Mouse (Mus musculus): ENCODE data around the gene Ankrd39. TPM values are rescaled to one million over a fixed set of nuclear protein-coding genes. Genes with fewer than 3 reads are reported as not detected.

Gene Ankrd39
- polyA plus RNA-seq, 1 experiment from 2014 or later, result 22.3 TPM

GRCm38 (mm10) chr1:36567818-36568603, 20.8 kb upstream of the Ankrd39 start:
- Histone ChIP-seq H3K9me3 (ENCODE audit: control insufficient read depth, low read length) (no peaks in the 10 kb centered on the region), H3K4me2 (ENCODE audit: low read length) (no peak overlapping the region), H3K4me1 (ENCODE audit: control insufficient read depth, insufficient read depth, low read length) (no peaks in the 10 kb centered on the region), H3K27me3 (ENCODE audit: control insufficient read depth, insufficient read depth, low read length) (no peaks in the 10 kb centered on the region), H3K36me3 (ENCODE audit: control insufficient read depth, insufficient read depth, low read length) (no peaks in the 10 kb centered on the region), H3K9ac (replicated peaks; ENCODE audit: low read length) (no peak overlapping the region), H3K27ac (replicated peaks; ENCODE audit: low read depth, low read length) (no peak overlapping the region), H3K4me3 (replicated peaks; ENCODE audit: low read depth, low read length) (no peak overlapping the region)
- 42% methylated on average over 21 of the region's 21 CpGs for WGBS
- DNase-seq (no peak), ATAC-seq (ENCODE audit: low FRiP score, low TSS enrichment) (no peak)

DNA sequence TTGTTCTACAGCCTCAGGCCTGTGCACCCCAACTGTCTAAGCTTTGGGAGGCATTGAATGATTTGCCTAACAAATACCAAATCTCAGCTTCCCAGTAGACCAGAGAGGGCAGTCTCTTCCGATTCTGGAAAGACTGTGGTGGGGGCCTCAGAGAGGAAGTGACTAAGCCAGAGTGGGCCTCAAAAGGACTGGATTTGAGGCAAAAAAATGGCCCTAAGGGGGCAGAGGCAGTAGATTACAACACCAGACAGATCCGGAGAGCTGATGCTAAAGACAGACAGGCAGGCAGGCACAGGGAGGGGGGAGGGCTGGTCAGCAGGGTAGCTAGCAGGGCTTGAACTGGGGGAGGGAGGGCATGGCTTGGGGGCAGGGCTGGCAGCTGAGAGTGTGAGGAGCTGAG, 19.2 kb upstream of the Ankrd39 start:
- Histone ChIP-seq H3K9me3 (ENCODE audit: control insufficient read depth, low read length) (no peaks in the 10 kb centered on the region), H3K4me1 (ENCODE audit: control insufficient read depth, insufficient read depth, low read length) (no peaks in the 10 kb centered on the region), H3K27ac (replicated peaks; ENCODE audit: low read depth, low read length) (no peak overlapping the region), H3K9ac (replicated peaks; ENCODE audit: low read length) (no peak overlapping the region), H3K4me3 (replicated peaks; ENCODE audit: low read depth, low read length) (no peak overlapping the region), H3K36me3 (ENCODE audit: control insufficient read depth, insufficient read depth, low read length) (no peaks in the 10 kb centered on the region), H3K4me2 (ENCODE audit: low read length) (no peak overlapping the region), H3K27me3 (ENCODE audit: control insufficient read depth, insufficient read depth, low read length) (no peaks in the 10 kb centered on the region)
- 4% methylated on average over 2 of the region's 2 CpGs for WGBS
- ATAC-seq (ENCODE audit: low FRiP score, low TSS enrichment) (no peak), DNase-seq (no peak)

DNA sequence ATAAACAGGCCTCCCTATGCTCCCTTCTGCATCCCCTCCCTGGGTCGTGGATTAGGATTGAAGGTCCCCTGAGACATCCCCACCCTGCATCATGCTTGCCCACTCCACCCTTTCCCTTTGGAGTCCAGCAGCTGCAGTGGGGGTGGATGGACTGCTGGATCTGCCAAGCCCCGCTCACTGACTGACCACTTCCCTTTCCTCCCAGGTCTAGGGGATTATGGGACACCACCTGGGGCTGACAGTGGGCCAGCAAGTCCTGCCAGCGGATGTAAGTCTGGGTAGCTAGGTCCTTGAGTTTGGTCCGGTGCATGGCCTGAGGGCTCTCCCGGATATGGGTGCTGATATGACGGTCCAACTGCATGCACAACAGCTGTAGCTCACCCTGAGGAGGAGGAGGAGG, 16.9 kb upstream of the Ankrd39 start:
- H3K27ac ChIP-seq (replicated peaks; ENCODE audit: low read depth, low read length), result no peak overlapping the region
- no peak overlapping the region for H3K4me2 ChIP-seq (ENCODE audit: low read length)
- H3K4me1 ChIP-seq (ENCODE audit: control insufficient read depth, insufficient read depth, low read length), result peaks cover 3% of the 10 kb centered on the region; the same call in 1 of the 2 replicates
- 83% methylated on average over 6 of the region's 6 CpGs for WGBS
- no peaks in the 10 kb centered on the region for H3K36me3 ChIP-seq (ENCODE audit: control insufficient read depth, insufficient read depth, low read length)
- no peak for ATAC-seq (ENCODE audit: low FRiP score, low TSS enrichment)
- no peak overlapping the region for H3K9ac ChIP-seq (replicated peaks; ENCODE audit: low read length)
- DNase-seq, result no peak
- H3K9me3 ChIP-seq (ENCODE audit: control insufficient read depth, low read length), result no peaks in the 10 kb centered on the region
- no peak overlapping the region for H3K4me3 ChIP-seq (replicated peaks; ENCODE audit: low read depth, low read length)
- H3K27me3 ChIP-seq (ENCODE audit: control insufficient read depth, insufficient read depth, low read length), result no peaks in the 10 kb centered on the region

- DNase-seq (no peak), ATAC-seq (ENCODE audit: low FRiP score, low TSS enrichment) (no peak)
- Histone ChIP-seq H3K36me3 (ENCODE audit: control insufficient read depth, insufficient read depth, low read length) (no peaks in the 10 kb centered on the region), H3K4me2 (ENCODE audit: low read length) (no peak overlapping the region), H3K4me1 (ENCODE audit: control insufficient read depth, insufficient read depth, low read length) (peaks cover 7% of the 10 kb centered on the region), H3K9ac (replicated peaks; ENCODE audit: low read length) (no peak overlapping the region), H3K4me3 (replicated peaks; ENCODE audit: low read depth, low read length) (no peak overlapping the region), H3K27me3 (ENCODE audit: control insufficient read depth, insufficient read depth, low read length) (no peaks in the 10 kb centered on the region), H3K27ac (replicated peaks; ENCODE audit: low read depth, low read length) (no peak overlapping the region), H3K9me3 (ENCODE audit: control insufficient read depth, low read length) (no peaks in the 10 kb centered on the region)
- WGBS, result 74% methylated on average over 4 of the region's 4 CpGs
These were observed 16.4 kb upstream of the Ankrd39 start for GRCm38 (mm10) chr1:36563632-36564031.

DNA sequence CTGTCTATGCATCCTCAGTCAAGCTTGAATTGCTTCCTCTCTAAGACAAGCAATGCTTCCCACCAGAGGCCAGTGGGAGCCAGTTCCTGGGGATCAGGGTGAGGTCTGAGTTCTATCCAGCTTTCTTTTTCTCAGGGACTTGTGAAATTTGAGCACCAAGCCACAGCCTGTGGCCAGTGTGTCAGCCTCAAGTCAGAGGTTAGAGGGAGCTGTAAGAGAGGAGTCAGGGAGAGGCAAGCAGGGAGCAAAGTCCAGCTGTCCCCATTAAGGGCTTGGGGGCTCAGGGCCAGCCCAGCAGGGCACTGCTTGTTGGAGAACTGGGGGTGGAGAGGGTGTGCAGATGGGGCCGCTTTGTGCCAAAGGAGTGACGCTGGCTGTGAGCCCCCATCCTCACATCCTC, 16.0 kb upstream of the Ankrd39 start:
- Histone ChIP-seq H3K36me3 (ENCODE audit: control insufficient read depth, insufficient read depth, low read length) (no peaks in the 10 kb centered on the region), H3K27ac (replicated peaks; ENCODE audit: low read depth, low read length) (no peak overlapping the region), H3K9ac (replicated peaks; ENCODE audit: low read length) (no peak overlapping the region), H3K27me3 (ENCODE audit: control insufficient read depth, insufficient read depth, low read length) (no peaks in the 10 kb centered on the region), H3K4me1 (ENCODE audit: control insufficient read depth, insufficient read depth, low read length) (peaks cover 10% of the 10 kb centered on the region), H3K4me3 (replicated peaks; ENCODE audit: low read depth, low read length) (no peak overlapping the region), H3K9me3 (ENCODE audit: control insufficient read depth, low read length) (no peaks in the 10 kb centered on the region), H3K4me2 (ENCODE audit: low read length) (no peak overlapping the region)
- DNase-seq, result no peak
- WGBS, result 62% methylated on average over 2 of the region's 2 CpGs
- ATAC-seq (ENCODE audit: low FRiP score, low TSS enrichment), result no peak

GRCm38 (mm10) chr1:36562388-36562787, 15.1 kb upstream of the Ankrd39 start:
- ATAC-seq (ENCODE audit: low FRiP score, low TSS enrichment), result no peak
- 79% methylated on average over 4 of the region's 4 CpGs for WGBS

GRCm38 (mm10) chr1:36560903-36561302, 13.7 kb upstream of the Ankrd39 start:
- peaks cover 10% of the 10 kb centered on the region for H3K4me1 ChIP-seq (ENCODE audit: control insufficient read depth, insufficient read depth, low read length)
- no peaks in the 10 kb centered on the region for H3K9me3 ChIP-seq (ENCODE audit: control insufficient read depth, low read length)
- DNase-seq (no peak), ATAC-seq (ENCODE audit: low FRiP score, low TSS enrichment) (no peak)
- no peak overlapping the region for H3K4me3 ChIP-seq (replicated peaks; ENCODE audit: low read depth, low read length)
- H3K27me3 ChIP-seq (ENCODE audit: control insufficient read depth, insufficient read depth, low read length), result no peaks in the 10 kb centered on the region
- no peak overlapping the region for H3K9ac ChIP-seq (replicated peaks; ENCODE audit: low read length)
- H3K36me3 ChIP-seq (ENCODE audit: control insufficient read depth, insufficient read depth, low read length), result no peaks in the 10 kb centered on the region
- no peak overlapping the region for H3K4me2 ChIP-seq (ENCODE audit: low read length)
- H3K27ac ChIP-seq (replicated peaks; ENCODE audit: low read depth, low read length), result no peak overlapping the region
- 65% methylated on average over 6 of the region's 6 CpGs for WGBS

More at GRCm38 (mm10) chr1:36562388-36562787, 15.1 kb upstream of the Ankrd39 start:
- H3K4me1 ChIP-seq (ENCODE audit: control insufficient read depth, insufficient read depth, low read length), result peaks cover 10% of the 10 kb centered on the region
- H3K27me3 ChIP-seq (ENCODE audit: control insufficient read depth, insufficient read depth, low read length), result no peaks in the 10 kb centered on the region
- H3K27ac ChIP-seq (replicated peaks; ENCODE audit: low read depth, low read length), result no peak overlapping the region
- H3K4me3 ChIP-seq (replicated peaks; ENCODE audit: low read depth, low read length), result no peak overlapping the region
- no peak for DNase-seq
- no peak overlapping the region for H3K9ac ChIP-seq (replicated peaks; ENCODE audit: low read length)
- no peaks in the 10 kb centered on the region for H3K36me3 ChIP-seq (ENCODE audit: control insufficient read depth, insufficient read depth, low read length)
- H3K9me3 ChIP-seq (ENCODE audit: control insufficient read depth, low read length), result no peaks in the 10 kb centered on the region
- no peak overlapping the region for H3K4me2 ChIP-seq (ENCODE audit: low read length)

DNA sequence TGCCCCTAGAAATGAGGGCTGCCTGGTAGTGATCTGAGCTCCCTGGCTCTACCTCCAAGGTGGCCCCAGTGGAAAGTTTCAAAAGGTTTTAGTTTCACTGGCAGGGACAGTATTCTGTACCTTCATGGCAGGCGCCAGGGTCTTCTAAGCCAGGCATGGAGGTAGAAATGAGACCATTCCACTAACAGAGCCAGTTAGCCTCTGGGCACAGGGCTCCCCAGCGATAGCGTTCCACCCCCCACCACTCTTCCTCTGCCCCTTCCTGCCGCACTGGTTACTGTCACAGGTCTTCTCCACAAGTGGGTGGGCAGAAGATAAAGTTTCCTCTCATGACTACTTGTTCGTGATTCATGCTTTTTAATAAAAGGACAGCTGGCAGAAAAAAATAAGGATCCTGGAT, 12.6 kb upstream of the Ankrd39 start:
- no peaks in the 10 kb centered on the region for H3K27me3 ChIP-seq (ENCODE audit: control insufficient read depth, insufficient read depth, low read length)
- ATAC-seq (ENCODE audit: low FRiP score, low TSS enrichment), result no peak
- peaks cover 5% of the 10 kb centered on the region for H3K36me3 ChIP-seq (ENCODE audit: control insufficient read depth, insufficient read depth, low read length)
- no peak overlapping the region for H3K27ac ChIP-seq (replicated peaks; ENCODE audit: low read depth, low read length)
- no peak overlapping the region for H3K9ac ChIP-seq (replicated peaks; ENCODE audit: low read length)
- DNase-seq, result no peak
- H3K4me3 ChIP-seq (replicated peaks; ENCODE audit: low read depth, low read length), result no peak overlapping the region
- no peak overlapping the region for H3K4me2 ChIP-seq (ENCODE audit: low read length)
- no peaks in the 10 kb centered on the region for H3K9me3 ChIP-seq (ENCODE audit: control insufficient read depth, low read length)
- peaks cover 19% of the 10 kb centered on the region for H3K4me1 ChIP-seq (ENCODE audit: control insufficient read depth, insufficient read depth, low read length)
- 81% methylated on average over 5 of the region's 5 CpGs for WGBS

DNA sequence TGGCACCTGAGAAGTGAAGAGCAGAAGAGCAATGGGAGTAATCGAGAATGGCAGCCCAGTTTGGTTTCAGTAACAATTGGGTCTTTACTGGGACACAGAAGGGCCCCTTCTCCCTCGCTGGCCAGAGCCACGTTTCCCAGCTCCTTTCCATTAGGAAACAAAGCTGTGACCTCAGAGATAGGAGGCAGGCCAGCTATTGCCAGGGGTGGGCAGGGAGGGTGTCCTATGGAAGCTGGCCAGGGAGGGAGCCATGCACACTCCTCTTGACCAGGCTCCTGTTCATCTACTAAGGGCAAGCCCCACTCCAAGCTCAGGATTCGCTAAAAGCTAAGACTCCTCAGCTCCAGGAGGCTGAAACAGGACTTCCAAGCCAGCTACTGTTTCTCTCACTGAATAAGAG, 12.0 kb upstream of the Ankrd39 start:
- Histone ChIP-seq H3K27me3 (ENCODE audit: control insufficient read depth, insufficient read depth, low read length) (no peaks in the 10 kb centered on the region), H3K9me3 (ENCODE audit: control insufficient read depth, low read length) (no peaks in the 10 kb centered on the region), H3K4me2 (ENCODE audit: low read length) (peak overlapping the region; percentile 100), H3K36me3 (ENCODE audit: control insufficient read depth, insufficient read depth, low read length) (peaks cover 11% of the 10 kb centered on the region), H3K4me3 (replicated peaks; ENCODE audit: low read depth, low read length) (peak overlapping the region; percentile 99; the same call in 1 of the 2 replicates), H3K9ac (replicated peaks; ENCODE audit: low read length) (peak overlapping the region; percentile 99; the same call in 1 of the 2 replicates), H3K4me1 (ENCODE audit: control insufficient read depth, insufficient read depth, low read length) (peaks cover 26% of the 10 kb centered on the region), H3K27ac (replicated peaks; ENCODE audit: low read depth, low read length) (no peak overlapping the region)
- no peak for ATAC-seq (ENCODE audit: low FRiP score, low TSS enrichment)
- DNase-seq, result no peak
- 9% methylated on average over 4 of the region's 4 CpGs for WGBS
